Mouse (Mus musculus) ES-E14 (cell line): ENCODE results near the gene Adgrg5. TPM values are rescaled to one million over a fixed set of nuclear protein-coding genes. Genes with fewer than 3 reads are reported as not detected.

Experiments used
- DNase-seq: peaks from one replicate; pipeline ENCODE4 v3.0.0-alpha.2; 2013; ENCODE audit warnings: low read depth, low spot score
- H3K27ac ChIP-seq: 2 replicates; pipeline ENCODE4 v1.5.1; 2012; ENCODE audit warnings: low read depth, mild to moderate bottlenecking, low read length, moderate library complexity, mixed read lengths; ENCODE audit not compliant: poor library complexity, insufficient read depth, severe bottlenecking
- H3K36me3 ChIP-seq: 2 replicates; pipeline ENCODE4 v1.6.1; 2012; ENCODE audit warnings: mild to moderate bottlenecking, low read length, moderate library complexity, mixed read lengths; ENCODE audit not compliant: control insufficient read depth, poor library complexity, insufficient read depth, severe bottlenecking
- H3K4me1 ChIP-seq, 2 experiments: fragments of 150-350 bp in 1 of 2; sonication (generic) in 1 of 2; 2 replicates each; pipeline ENCODE4 v1.6.1; 2012; ENCODE audit warnings: low read length in 2 of 2, mild to moderate bottlenecking in 1 of 2, mixed read lengths in 1 of 2; ENCODE audit not compliant: control insufficient read depth in 2 of 2, insufficient read depth in 2 of 2, poor library complexity in 1 of 2
- H3K4me3 ChIP-seq, 2 experiments: fragments of 150-350 bp in 1 of 2; sonication (generic) in 1 of 2; 2 replicates each; pipeline ENCODE4 v1.5.1; 2012; ENCODE audit warnings: low read length in 2 of 2, low read depth in 1 of 2, mild to moderate bottlenecking in 1 of 2, mixed read lengths in 1 of 2; ENCODE audit not compliant: insufficient read depth in 1 of 2, poor library complexity in 1 of 2, severe bottlenecking in 1 of 2
- H3K9ac ChIP-seq: 2 replicates; pipeline ENCODE4 v1.6.1; 2012; ENCODE audit warnings: low read depth, mild to moderate bottlenecking, low read length, mixed read lengths; ENCODE audit not compliant: poor library complexity, insufficient read depth, severe bottlenecking
- H3K9me3 ChIP-seq: fragments of 150-350 bp; sonication (generic); 2 replicates; pipeline ENCODE4 v1.6.1; 2012; ENCODE audit warnings: low read depth, mild to moderate bottlenecking, low read length; ENCODE audit not compliant: control insufficient read depth, insufficient read depth
- CHD2 ChIP-seq: IDR thresholded peaks from 2 replicates; pipeline ENCODE4 v1.6.1; 2014; ENCODE audit warnings: mild to moderate bottlenecking, low read depth, low read length, inconsistent platforms
- HCFC1 ChIP-seq: IDR thresholded peaks from 2 replicates; pipeline ENCODE4 v1.6.1; 2012; ENCODE audit warnings: low read length, inconsistent platforms, borderline replicate concordance; ENCODE audit not compliant: insufficient read depth
- MAFK ChIP-seq: IDR thresholded peaks from 2 replicates; pipeline ENCODE4 v1.6.1; 2014; ENCODE audit warnings: mild to moderate bottlenecking, low read depth, low read length, inconsistent platforms; ENCODE audit not compliant: insufficient read depth
- ZC3H11A ChIP-seq: IDR thresholded peaks from 2 replicates; pipeline ENCODE4 v1.6.1; 2012; ENCODE audit warnings: low read depth, mild to moderate bottlenecking, inconsistent platforms, low read length, borderline replicate concordance
- ZNF384 ChIP-seq: IDR thresholded peaks from 2 replicates; pipeline ENCODE4 v1.6.1; 2012; ENCODE audit warnings: low read depth, low read length, inconsistent platforms
- in situ Hi-C, 2 experiments: fragments of 600-800 bp; cut with MboI; formaldehyde crosslinking; loops; one replicate each; pipeline ENCODE4 v1.15.1; 2025; ENCODE audit warnings: low sequenced_read_pairs in 2 of 2, inconsistent platforms in 1 of 2; ENCODE audit not compliant: unreplicated experiment in 2 of 2
- total RNA-seq: library from RNA; depleted of rRNA; stranded (reverse); fragments of 300-350 nt; gene quantifications from 2 replicates; pipeline ENCODE4 v1.2.3, GENCODE M21; 2012

Gene Adgrg5
- total RNA-seq, 1 experiment, result 1.1 TPM

GRCm38 (mm10) chr8:94914256-94914655 is 9.2 kb upstream of the Adgrg5 start:
- H3K9ac ChIP-seq, result no peak overlapping the region
- H3K4me3 ChIP-seq, result no peak overlapping the region
- no peaks in the 10 kb centered on the region for H3K9me3 ChIP-seq
- no peak for DNase-seq
- in situ Hi-C loops, result no loop called here
- H3K36me3 ChIP-seq, result no peaks in the 10 kb centered on the region; the same call in 1 of the 2 replicates
- H3K27ac ChIP-seq, result no peak overlapping the region
- H3K4me1 ChIP-seq, result peaks cover 6 to 10% of the 10 kb centered on the region in 2 experiments; a peak in 2 of 4 replicates
- TF ChIP-seq HCFC1 (no peak), ZNF384 (no peak), CHD2 (no peak), ZC3H11A (no peak), MAFK (no peak)

- in situ Hi-C loops, result no loop called here
- peaks cover 8 to 11% of the 10 kb centered on the region in 2 experiments; a peak in 3 of 4 replicates for H3K4me1 ChIP-seq
- DNase-seq, result no peak
These were observed 8.8 kb upstream of the Adgrg5 start for GRCm38 (mm10) chr8:94914701-94915101.

GRCm38 (mm10) chr8:94916311-94916959 is 7.1 kb upstream of the Adgrg5 start:
- DNase-seq, result no peak
- Histone ChIP-seq H3K36me3 (no peaks in the 10 kb centered on the region; the same call in 1 of the 2 replicates), H3K27ac (no peak overlapping the region), H3K4me1 (peaks cover 14 to 15% of the 10 kb centered on the region in 2 experiments), H3K9ac (no peak overlapping the region; the same call in 1 of the 2 replicates), H3K4me3 (peak overlapping the region; percentile 89 to 95; a peak in 3 of 4 replicates), H3K9me3 (no peaks in the 10 kb centered on the region)
- TF ChIP-seq ZC3H11A (no peak), CHD2 (no peak), MAFK (no peak), ZNF384 (no peak), HCFC1 (no peak)
- in situ Hi-C loops, result no loop called here

More at GRCm38 (mm10) chr8:94914701-94915101, 8.8 kb upstream of the Adgrg5 start:
- Histone ChIP-seq H3K4me3 (no peak overlapping the region), H3K9me3 (no peaks in the 10 kb centered on the region), H3K36me3 (no peaks in the 10 kb centered on the region; the same call in 1 of the 2 replicates), H3K9ac (no peak overlapping the region), H3K27ac (no peak overlapping the region)
- TF ChIP-seq ZNF384 (no peak), HCFC1 (no peak), MAFK (no peak), ZC3H11A (no peak), CHD2 (no peak)

- peaks cover 14 to 17% of the 10 kb centered on the region in 2 experiments for H3K4me1 ChIP-seq
- H3K27ac ChIP-seq, result no peak overlapping the region
- peak overlapping the region; percentile 89 to 95 for H3K4me3 ChIP-seq
- no peak for DNase-seq
- no peaks in the 10 kb centered on the region for H3K9me3 ChIP-seq
- TF ChIP-seq ZNF384, result no peak
- H3K9ac ChIP-seq, result peak overlapping the region; percentile 55
- in situ Hi-C loops, result no loop called here
- no peaks in the 10 kb centered on the region; the same call in 1 of the 2 replicates for H3K36me3 ChIP-seq
These were observed 6.6 kb upstream of the Adgrg5 start for GRCm38 (mm10) chr8:94916960-94917324.
